Mouse (Mus musculus): ENCODE measurements around the gene Zmynd10. TPM values are rescaled to one million over a fixed set of nuclear protein-coding genes. Genes with fewer than 3 reads are reported as not detected.
A peak's percentile ranks its signal among the peaks of the same experiment; 100 is the strongest.

Gene Zmynd10
- polyA plus RNA-seq, 1 experiment, result 0.68 TPM

DNA sequence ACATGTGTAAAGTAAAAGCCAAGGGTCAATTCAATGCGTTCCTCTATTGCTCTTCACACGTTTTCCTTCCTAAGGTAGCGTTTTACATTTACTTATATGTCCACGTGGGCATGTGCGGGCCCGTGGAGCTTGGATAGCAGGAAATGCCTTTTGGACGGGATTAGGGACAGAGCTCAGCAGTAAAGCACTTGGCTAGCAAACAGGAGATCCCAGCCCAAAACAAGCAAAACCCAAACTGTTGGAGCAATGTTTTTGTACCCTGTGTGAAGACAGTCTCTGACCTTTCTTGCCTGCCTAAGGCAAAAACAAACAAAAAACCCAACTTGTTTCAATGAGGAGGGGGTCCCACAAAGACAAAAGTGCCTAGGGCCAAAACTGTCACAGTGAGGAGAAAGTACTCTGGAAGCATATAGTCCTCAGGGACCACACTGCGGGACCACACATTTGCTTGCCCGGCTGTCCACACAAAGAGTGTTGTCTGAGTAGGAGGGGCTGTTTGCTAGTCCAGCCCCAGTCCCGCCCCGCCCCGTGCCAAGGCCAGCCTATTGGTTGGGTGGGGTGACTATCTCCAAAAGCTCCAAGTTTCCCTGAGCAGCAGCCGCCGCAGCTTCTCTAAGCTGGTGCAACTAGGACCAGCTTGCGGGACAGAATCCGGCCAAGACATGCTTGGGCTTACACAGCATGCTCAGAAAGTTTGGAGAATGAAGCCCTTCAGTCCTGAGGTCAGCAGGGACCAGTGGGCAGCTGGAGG lies 29.4 kb downstream of the Zmynd10 start, which contains the start of gene Hyal1:
TSS of gene Hyal1 (plus strand) at position 571 of the 751 bp plus-strand sequence.
- H3K4me1 ChIP-seq, result peaks cover 66% of the 10 kb centered on the region
- H3K27me3 ChIP-seq (replicated peaks), result no peaks in the 10 kb centered on the region
- peaks cover 24% of the 10 kb centered on the region for H3K36me3 ChIP-seq (replicated peaks; ENCODE audit: low read length)
- no peaks in the 10 kb centered on the region for H3K9me3 ChIP-seq
- H3K4me3 ChIP-seq (replicated peaks), result peak within 1 kb of the TSS; percentile 89
- TF ChIP-seq FLI1 (IDR thresholded peaks at IDR 0.05; ENCODE audit: low read length) (no peak), GATA1 (IDR thresholded peaks at IDR 0.05; ENCODE audit: borderline replicate concordance, low read length) (no peak)

GRCm38 (mm10) chr9:107577871-107578270 lies 30.8 kb downstream of the Zmynd10 start:
- peak overlapping the region; percentile 66 for H3K4me3 ChIP-seq (replicated peaks)
- TF ChIP-seq GATA1 (IDR thresholded peaks at IDR 0.05; ENCODE audit: borderline replicate concordance, low read length) (no peak), FLI1 (IDR thresholded peaks at IDR 0.05; ENCODE audit: low read length) (no peak)
- H3K36me3 ChIP-seq (replicated peaks; ENCODE audit: low read length), result peaks cover 19% of the 10 kb centered on the region
- H3K27me3 ChIP-seq (replicated peaks), result no peaks in the 10 kb centered on the region
- H3K4me1 ChIP-seq, result peaks cover 70% of the 10 kb centered on the region
- H3K9me3 ChIP-seq, result no peaks in the 10 kb centered on the region

DNA sequence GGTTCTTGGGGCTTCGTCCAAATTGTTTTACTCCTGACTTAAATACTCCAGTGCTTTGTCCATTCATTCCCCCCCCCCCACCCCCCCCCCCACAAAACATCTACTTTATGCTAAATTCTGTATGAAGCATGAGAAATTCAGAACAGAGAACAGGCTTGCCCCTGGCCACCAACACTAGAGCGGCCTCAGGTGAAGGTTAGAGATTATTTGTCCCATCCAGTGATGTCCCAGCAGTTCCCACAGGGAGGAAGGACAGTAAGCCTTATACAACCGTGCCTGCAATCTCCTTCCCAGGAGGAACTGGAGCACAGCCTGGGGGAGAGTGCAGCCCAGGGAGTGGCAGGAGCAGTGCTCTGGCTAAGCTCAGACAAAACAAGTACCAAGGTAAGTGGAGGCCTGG lies 31.5 kb downstream of the Zmynd10 start, which contains the start of gene Naa80:
TSS of gene Naa80 (plus strand) at position 301 of the 400 bp plus-strand sequence.
- Histone ChIP-seq H3K36me3 (replicated peaks; ENCODE audit: low read length) (peaks cover 21% of the 10 kb centered on the region), H3K27me3 (replicated peaks) (no peaks in the 10 kb centered on the region), H3K4me3 (replicated peaks) (peak within 1 kb of the TSS; percentile 76), H3K9me3 (no peaks in the 10 kb centered on the region), H3K4me1 (peaks cover 75% of the 10 kb centered on the region)
- TF ChIP-seq GATA1 (IDR thresholded peaks at IDR 0.05; ENCODE audit: borderline replicate concordance, low read length) (no peak), FLI1 (IDR thresholded peaks at IDR 0.05; ENCODE audit: low read length) (no peak)

GRCm38 (mm10) chr9:107579023-107579900 lies 32.2 kb downstream of the Zmynd10 start:
- H3K4me3 ChIP-seq (replicated peaks), result peak overlapping the region; percentile 76
- peaks cover 79% of the 10 kb centered on the region for H3K4me1 ChIP-seq
- no peaks in the 10 kb centered on the region for H3K27me3 ChIP-seq (replicated peaks)
- TF ChIP-seq GATA1 (IDR thresholded peaks at IDR 0.05; ENCODE audit: borderline replicate concordance, low read length) (no peak), FLI1 (IDR thresholded peaks at IDR 0.05; ENCODE audit: low read length) (no peak)
- H3K9me3 ChIP-seq, result no peaks in the 10 kb centered on the region
- H3K36me3 ChIP-seq (replicated peaks; ENCODE audit: low read length), result peaks cover 27% of the 10 kb centered on the region

DNA sequence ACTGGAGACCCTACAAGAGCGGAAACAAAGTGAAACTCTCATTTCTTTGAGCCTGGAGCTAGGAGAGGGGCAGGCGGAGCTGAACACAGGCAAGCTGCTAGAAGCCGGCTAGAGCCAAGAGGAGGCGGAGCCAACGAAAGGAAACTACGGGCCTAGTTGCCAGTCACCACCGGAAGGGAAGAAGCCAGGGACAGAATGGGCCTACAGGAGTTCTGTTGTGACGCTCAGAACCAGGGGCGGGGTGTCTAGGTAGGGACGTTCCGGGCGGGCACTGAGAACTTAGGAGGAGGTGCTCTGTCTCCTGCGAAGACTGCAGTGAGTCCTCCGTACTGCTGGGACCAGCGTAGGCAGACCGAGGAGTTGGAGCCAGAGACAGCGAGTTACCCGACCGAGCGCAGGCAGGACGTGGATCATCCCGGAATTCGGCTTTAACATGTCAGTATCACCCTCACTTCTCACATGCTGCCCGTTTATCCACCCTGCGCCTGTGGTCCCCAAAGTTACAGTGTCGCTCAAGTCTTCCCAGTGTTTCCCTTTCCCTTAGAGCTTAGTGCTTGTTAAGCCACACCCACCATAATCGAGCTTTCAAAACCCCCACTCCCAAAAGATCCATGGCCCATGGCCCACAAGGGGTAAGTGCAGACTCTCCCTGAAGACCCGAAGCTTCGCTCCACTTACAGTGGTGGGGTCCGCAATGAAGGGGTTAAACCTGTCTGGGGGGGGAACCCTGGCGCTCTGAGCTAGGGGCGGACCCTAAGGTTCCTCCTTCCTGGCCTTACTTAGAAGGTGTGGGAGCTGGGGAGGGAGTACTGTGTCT lies 33.6 kb downstream of the Zmynd10 start, which contains the start of gene Hyal3:
TSS of gene Hyal3 (plus strand) at position 318 of the 817 bp plus-strand sequence.
- TF ChIP-seq GATA1 (IDR thresholded peaks at IDR 0.05; ENCODE audit: borderline replicate concordance, low read length), result no peak
- TF ChIP-seq FLI1 (IDR thresholded peaks at IDR 0.05; ENCODE audit: low read length), result no peak
- H3K4me1 ChIP-seq, result peaks cover 80% of the 10 kb centered on the region
- no peaks in the 10 kb centered on the region for H3K9me3 ChIP-seq
- peaks cover 39% of the 10 kb centered on the region for H3K36me3 ChIP-seq (replicated peaks; ENCODE audit: low read length)
- no peaks in the 10 kb centered on the region for H3K27me3 ChIP-seq (replicated peaks)
- peak within 1 kb of the TSS; percentile 100 for H3K4me3 ChIP-seq (replicated peaks)

DNA sequence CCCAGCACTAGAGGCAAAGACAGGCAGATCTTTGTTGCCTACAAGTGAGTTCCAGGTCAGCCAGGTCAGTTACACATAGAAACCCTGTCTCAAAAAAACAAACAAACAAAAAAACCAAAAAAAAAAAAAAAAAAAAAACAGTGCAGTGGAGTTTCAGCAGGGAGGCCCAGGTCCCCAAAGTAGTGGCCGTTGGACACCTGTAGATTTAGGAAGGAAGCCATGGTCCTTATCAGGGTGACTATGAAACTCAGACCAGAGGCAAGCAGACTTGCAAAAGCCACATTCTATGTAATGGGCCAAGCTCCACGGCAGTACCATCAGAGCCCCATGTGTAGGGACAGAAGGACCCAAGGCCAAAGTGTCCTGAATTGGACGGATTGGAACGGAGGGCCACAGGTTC lies 34.5 kb downstream of the Zmynd10 start:
- Histone ChIP-seq H3K9me3 (no peaks in the 10 kb centered on the region), H3K36me3 (replicated peaks; ENCODE audit: low read length) (peaks cover 39% of the 10 kb centered on the region), H3K4me1 (peaks cover 80% of the 10 kb centered on the region), H3K4me3 (replicated peaks) (peak overlapping the region; percentile 100), H3K27me3 (replicated peaks) (no peaks in the 10 kb centered on the region)
- TF ChIP-seq GATA1 (IDR thresholded peaks at IDR 0.05; ENCODE audit: borderline replicate concordance, low read length), result no peak
- no peak for TF ChIP-seq FLI1 (IDR thresholded peaks at IDR 0.05; ENCODE audit: low read length)

- TF ChIP-seq FLI1 (IDR thresholded peaks at IDR 0.05; ENCODE audit: low read length) (no peak), GATA1 (IDR thresholded peaks at IDR 0.05; ENCODE audit: borderline replicate concordance, low read length) (no peak)
- H3K4me3 ChIP-seq (replicated peaks), result peak overlapping the region; percentile 56
Observed at GRCm38 (mm10) chr9:107582509-107583062, 35.5 kb downstream of the Zmynd10 start.

DNA sequence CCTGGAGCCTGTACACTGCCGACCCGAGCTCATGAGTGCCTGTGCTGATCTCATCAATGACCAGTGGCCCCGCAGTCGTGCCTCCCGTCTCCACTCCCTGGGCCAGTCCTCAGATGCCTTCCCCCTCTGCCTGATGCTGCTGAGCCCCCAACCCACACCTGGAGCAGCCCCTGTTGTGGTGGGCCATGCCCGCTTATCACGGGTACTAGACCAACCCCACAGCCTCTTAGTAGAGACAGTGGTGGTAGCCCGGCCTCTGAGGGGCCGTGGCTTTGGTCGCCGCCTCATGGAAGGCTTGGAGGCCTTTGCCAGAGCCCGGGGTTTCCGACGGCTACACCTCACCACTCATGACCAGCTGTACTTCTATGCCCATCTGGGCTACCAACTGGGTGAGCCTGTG lies 36.1 kb downstream of the Zmynd10 start:
- H3K4me1 ChIP-seq, result peaks cover 71% of the 10 kb centered on the region
- H3K9me3 ChIP-seq, result no peaks in the 10 kb centered on the region
- peaks cover 35% of the 10 kb centered on the region for H3K36me3 ChIP-seq (replicated peaks; ENCODE audit: low read length)
- H3K4me3 ChIP-seq (replicated peaks), result no peak overlapping the region
- TF ChIP-seq FLI1 (IDR thresholded peaks at IDR 0.05; ENCODE audit: low read length), result no peak
- no peak for TF ChIP-seq GATA1 (IDR thresholded peaks at IDR 0.05; ENCODE audit: borderline replicate concordance, low read length)
- no peaks in the 10 kb centered on the region for H3K27me3 ChIP-seq (replicated peaks)

More at GRCm38 (mm10) chr9:107582509-107583062, 35.5 kb downstream of the Zmynd10 start:
- H3K4me1 ChIP-seq, result peaks cover 72% of the 10 kb centered on the region
- H3K9me3 ChIP-seq, result no peaks in the 10 kb centered on the region
- H3K27me3 ChIP-seq (replicated peaks), result no peaks in the 10 kb centered on the region
- H3K36me3 ChIP-seq (replicated peaks; ENCODE audit: low read length), result peaks cover 39% of the 10 kb centered on the region

DNA sequence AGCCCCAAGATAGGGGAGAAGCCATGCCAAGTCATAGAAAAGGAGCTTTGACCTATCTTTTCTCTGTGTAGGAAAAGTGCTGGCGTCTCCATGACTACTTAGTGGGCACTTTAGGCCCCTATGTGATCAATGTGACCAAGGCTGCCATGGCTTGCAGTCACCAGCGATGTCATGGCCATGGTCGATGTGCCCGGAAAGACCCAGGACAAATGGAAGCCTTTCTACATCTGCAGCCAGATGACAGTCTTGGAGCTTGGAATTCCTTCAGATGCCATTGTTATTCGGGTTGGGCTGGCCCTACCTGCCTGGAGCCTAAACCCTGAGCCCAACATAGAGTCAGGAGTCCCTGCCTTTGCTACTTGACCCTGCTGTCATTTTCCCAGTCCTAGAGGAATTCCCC lies 39.4 kb downstream of the Zmynd10 start:
- Histone ChIP-seq H3K27me3 (replicated peaks) (no peaks in the 10 kb centered on the region), H3K9me3 (no peaks in the 10 kb centered on the region), H3K36me3 (replicated peaks; ENCODE audit: low read length) (peaks cover 56% of the 10 kb centered on the region), H3K4me3 (replicated peaks) (peak overlapping the region; percentile 7), H3K4me1 (peaks cover 72% of the 10 kb centered on the region)
- TF ChIP-seq GATA1 (IDR thresholded peaks at IDR 0.05; ENCODE audit: borderline replicate concordance, low read length) (no peak), FLI1 (IDR thresholded peaks at IDR 0.05; ENCODE audit: low read length) (no peak)

Measured in megakaryocyte, embryonic 14.5 days (primary cell).